Mouse (Mus musculus): ENCODE measurements around the gene Zp2. TPM values are rescaled to one million over a fixed set of nuclear protein-coding genes. Genes with fewer than 3 reads are reported as not detected.

The Zp2 gene
- polyA plus RNA-seq, 1 experiment from 2014 or later = not detected

- Histone ChIP-seq H3K9me3 (ENCODE audit: control insufficient read depth, low read length) (no peaks in the 10 kb centered on the region), H3K4me3 (ENCODE audit: low read length) (no peak overlapping the region), H3K9ac (ENCODE audit: low read depth, low read length) (no peak overlapping the region), H3K4me1 (ENCODE audit: control insufficient read depth, insufficient read depth, low read length) (no peaks in the 10 kb centered on the region), H3K4me2 (replicated peaks; ENCODE audit: low read depth, low read length) (no peak overlapping the region), H3K27me3 (ENCODE audit: control insufficient read depth, insufficient read depth, low read length) (no peaks in the 10 kb centered on the region), H3K36me3 (ENCODE audit: control insufficient read depth, insufficient read depth, low read length) (no peaks in the 10 kb centered on the region), H3K27ac (ENCODE audit: low read depth, low read length) (no peak overlapping the region)
- 37% methylated on average over 2 of the region's 2 CpGs for WGBS
- ATAC-seq (ENCODE audit: low FRiP score, low TSS enrichment) = no peak
Observed at GRCm38 (mm10) chr7:120156841-120157409, 11.8 kb upstream of the Zp2 start.

DNA sequence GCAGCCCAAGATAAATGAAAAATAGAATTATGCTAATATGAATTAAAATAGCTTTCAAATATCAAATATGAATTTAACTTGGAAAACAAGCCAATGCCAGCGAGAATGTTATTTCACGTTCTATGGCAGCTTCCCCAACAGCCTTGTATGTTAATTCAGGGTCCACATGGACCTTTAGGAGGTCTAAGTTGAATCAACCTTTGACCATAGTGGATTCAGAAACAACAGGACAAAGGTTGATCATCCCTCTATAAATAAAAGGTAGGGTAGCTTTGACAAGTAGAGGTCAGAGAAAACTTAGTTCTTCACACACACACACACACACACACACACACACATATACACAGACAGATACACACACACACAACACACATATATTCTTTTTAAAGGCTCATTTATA lies 5.8 kb upstream of the Zp2 start:
- WGBS = 82% methylated on average over 2 of the region's 2 CpGs
- no peaks in the 10 kb centered on the region for H3K36me3 ChIP-seq (ENCODE audit: control insufficient read depth, insufficient read depth, low read length)
- ATAC-seq (ENCODE audit: low FRiP score, low TSS enrichment) = no peak

DNA sequence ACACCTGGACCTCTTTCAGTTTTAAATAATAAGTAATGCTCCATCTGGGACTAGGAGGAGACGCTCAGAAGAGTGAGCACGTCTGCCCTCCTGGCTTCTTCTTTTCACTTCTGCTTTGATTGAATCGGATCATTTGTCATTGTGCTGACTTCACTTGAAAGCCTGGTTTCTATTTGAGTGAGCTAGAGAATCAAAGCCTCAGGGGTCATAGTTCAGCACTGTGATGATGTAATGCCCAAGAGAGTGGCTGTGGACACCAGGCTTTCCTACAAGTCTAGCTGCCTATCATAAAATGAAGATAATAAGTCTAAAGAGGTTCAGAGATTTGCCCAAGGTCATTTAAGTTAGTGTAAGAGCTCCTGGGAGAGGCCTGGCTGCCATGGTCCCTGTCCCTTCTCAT lies 5.2 kb upstream of the Zp2 start:
- Histone ChIP-seq H3K4me2 (replicated peaks; ENCODE audit: low read depth, low read length) (no peak overlapping the region), H3K4me1 (ENCODE audit: control insufficient read depth, insufficient read depth, low read length) (no peaks in the 10 kb centered on the region), H3K27ac (ENCODE audit: low read depth, low read length) (no peak overlapping the region), H3K4me3 (ENCODE audit: low read length) (no peak overlapping the region), H3K36me3 (ENCODE audit: control insufficient read depth, insufficient read depth, low read length) (no peaks in the 10 kb centered on the region), H3K27me3 (ENCODE audit: control insufficient read depth, insufficient read depth, low read length) (no peaks in the 10 kb centered on the region), H3K9ac (ENCODE audit: low read depth, low read length) (no peak overlapping the region), H3K9me3 (ENCODE audit: control insufficient read depth, low read length) (no peaks in the 10 kb centered on the region)
- no peak for ATAC-seq (ENCODE audit: low FRiP score, low TSS enrichment)
- WGBS = 30% methylated on average over 3 of the region's 3 CpGs

More for the DNA sequence above, 5.8 kb upstream of the Zp2 start:
- Histone ChIP-seq H3K4me2 (replicated peaks; ENCODE audit: low read depth, low read length) (no peak overlapping the region), H3K4me3 (ENCODE audit: low read length) (no peak overlapping the region), H3K9me3 (ENCODE audit: control insufficient read depth, low read length) (no peaks in the 10 kb centered on the region), H3K27me3 (ENCODE audit: control insufficient read depth, insufficient read depth, low read length) (no peaks in the 10 kb centered on the region), H3K4me1 (ENCODE audit: control insufficient read depth, insufficient read depth, low read length) (no peaks in the 10 kb centered on the region), H3K27ac (ENCODE audit: low read depth, low read length) (no peak overlapping the region), H3K9ac (ENCODE audit: low read depth, low read length) (no peak overlapping the region)

DNA sequence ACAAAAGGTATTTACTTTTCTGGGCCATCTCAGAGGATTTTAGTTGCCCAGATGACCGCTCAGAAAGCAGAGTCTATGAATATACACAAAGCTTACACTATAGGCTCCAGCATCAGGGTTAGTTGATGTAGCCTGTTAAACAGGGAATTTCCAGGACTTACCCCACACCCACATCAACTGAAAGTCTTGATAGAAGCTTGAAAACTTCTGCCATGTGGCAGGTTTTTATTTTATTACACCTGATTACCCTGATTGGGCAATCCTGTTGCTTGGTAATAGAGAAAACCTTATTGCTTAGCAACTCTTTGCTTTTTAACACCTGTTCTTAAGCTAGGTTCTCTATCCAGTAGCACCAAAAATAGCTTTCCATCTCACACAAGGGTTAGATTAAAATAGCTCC lies 2.3 kb downstream of the Zp2 start:
- Histone ChIP-seq H3K36me3 (ENCODE audit: control insufficient read depth, insufficient read depth, low read length) (no peaks in the 10 kb centered on the region), H3K27ac (ENCODE audit: low read depth, low read length) (no peak overlapping the region), H3K4me1 (ENCODE audit: control insufficient read depth, insufficient read depth, low read length) (no peaks in the 10 kb centered on the region), H3K4me2 (replicated peaks; ENCODE audit: low read depth, low read length) (no peak overlapping the region), H3K27me3 (ENCODE audit: control insufficient read depth, insufficient read depth, low read length) (no peaks in the 10 kb centered on the region), H3K9me3 (ENCODE audit: control insufficient read depth, low read length) (no peaks in the 10 kb centered on the region), H3K4me3 (ENCODE audit: low read length) (no peak overlapping the region), H3K9ac (ENCODE audit: low read depth, low read length) (no peak overlapping the region)
- WGBS = 83% methylated on average over 1 of the region's 1 CpGs
- no peak for ATAC-seq (ENCODE audit: low FRiP score, low TSS enrichment)

GRCm38 (mm10) chr7:120128951-120129350 lies 16.1 kb downstream of the Zp2 start:
- Histone ChIP-seq H3K27ac (ENCODE audit: low read depth, low read length) (no peak overlapping the region), H3K36me3 (ENCODE audit: control insufficient read depth, insufficient read depth, low read length) (no peaks in the 10 kb centered on the region), H3K4me1 (ENCODE audit: control insufficient read depth, insufficient read depth, low read length) (peaks cover 15% of the 10 kb centered on the region), H3K27me3 (ENCODE audit: control insufficient read depth, insufficient read depth, low read length) (no peaks in the 10 kb centered on the region), H3K4me2 (replicated peaks; ENCODE audit: low read depth, low read length) (no peak overlapping the region), H3K4me3 (ENCODE audit: low read length) (no peak overlapping the region), H3K9me3 (ENCODE audit: control insufficient read depth, low read length) (no peaks in the 10 kb centered on the region), H3K9ac (ENCODE audit: low read depth, low read length) (no peak overlapping the region)
- no peak for ATAC-seq (ENCODE audit: low FRiP score, low TSS enrichment)
- 56% methylated on average over 4 of the region's 4 CpGs for WGBS

DNA sequence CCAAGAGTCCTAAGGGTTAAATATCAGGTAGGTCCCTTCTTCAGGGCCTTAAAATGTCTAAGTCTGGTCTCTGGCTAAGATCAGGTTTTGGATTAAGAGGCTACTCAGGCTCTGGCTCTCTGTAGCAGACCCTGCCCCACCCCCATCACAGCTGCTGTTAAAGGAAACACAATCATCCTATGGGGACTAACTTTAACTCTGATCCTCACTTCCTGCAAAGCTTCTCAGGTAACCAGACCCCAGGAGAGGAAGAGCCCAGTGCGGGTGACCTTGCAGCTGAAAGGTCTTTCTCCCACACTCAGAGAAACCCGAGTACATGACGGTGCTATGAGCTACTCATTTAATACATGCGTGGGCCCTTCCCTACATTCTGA lies 17.4 kb downstream of the Zp2 start:
- Histone ChIP-seq H3K4me3 (ENCODE audit: low read length) (no peak overlapping the region), H3K4me2 (replicated peaks; ENCODE audit: low read depth, low read length) (no peak overlapping the region), H3K9ac (ENCODE audit: low read depth, low read length) (no peak overlapping the region), H3K27me3 (ENCODE audit: control insufficient read depth, insufficient read depth, low read length) (no peaks in the 10 kb centered on the region), H3K27ac (ENCODE audit: low read depth, low read length) (peak overlapping the region; percentile 76; the same call in 1 of the 2 replicates), H3K9me3 (ENCODE audit: control insufficient read depth, low read length) (no peaks in the 10 kb centered on the region), H3K4me1 (ENCODE audit: control insufficient read depth, insufficient read depth, low read length) (peaks cover 15% of the 10 kb centered on the region), H3K36me3 (ENCODE audit: control insufficient read depth, insufficient read depth, low read length) (no peaks in the 10 kb centered on the region)
- WGBS = 8% methylated on average over 4 of the region's 4 CpGs
- ATAC-seq (ENCODE audit: low FRiP score, low TSS enrichment) = peak; percentile 81

- Histone ChIP-seq H3K4me3 (ENCODE audit: low read length) (no peak overlapping the region), H3K4me1 (ENCODE audit: control insufficient read depth, insufficient read depth, low read length) (peaks cover 15% of the 10 kb centered on the region), H3K27me3 (ENCODE audit: control insufficient read depth, insufficient read depth, low read length) (no peaks in the 10 kb centered on the region), H3K4me2 (replicated peaks; ENCODE audit: low read depth, low read length) (no peak overlapping the region), H3K9ac (ENCODE audit: low read depth, low read length) (no peak overlapping the region), H3K27ac (ENCODE audit: low read depth, low read length) (peak overlapping the region; percentile 76; the same call in 1 of the 2 replicates), H3K9me3 (ENCODE audit: control insufficient read depth, low read length) (no peaks in the 10 kb centered on the region), H3K36me3 (ENCODE audit: control insufficient read depth, insufficient read depth, low read length) (no peaks in the 10 kb centered on the region)
- WGBS = 10% methylated on average over 5 of the region's 5 CpGs
- ATAC-seq (ENCODE audit: low FRiP score, low TSS enrichment) = peak; percentile 61
Observed at GRCm38 (mm10) chr7:120126976-120127685, 18.0 kb downstream of the Zp2 start.

GRCm38 (mm10) chr7:120124844-120125243 lies 20.2 kb downstream of the Zp2 start:
- H3K9ac ChIP-seq (ENCODE audit: low read depth, low read length) = no peak overlapping the region
- no peaks in the 10 kb centered on the region for H3K9me3 ChIP-seq (ENCODE audit: control insufficient read depth, low read length)
- H3K4me3 ChIP-seq (ENCODE audit: low read length) = no peak overlapping the region
- H3K4me2 ChIP-seq (replicated peaks; ENCODE audit: low read depth, low read length) = no peak overlapping the region
- peaks cover 7% of the 10 kb centered on the region; the same call in 1 of the 2 replicates for H3K36me3 ChIP-seq (ENCODE audit: control insufficient read depth, insufficient read depth, low read length)
- ATAC-seq (ENCODE audit: low FRiP score, low TSS enrichment) = peak; percentile 91
- peak overlapping the region; percentile 47; the same call in 1 of the 2 replicates for H3K27ac ChIP-seq (ENCODE audit: low read depth, low read length)
- H3K4me1 ChIP-seq (ENCODE audit: control insufficient read depth, insufficient read depth, low read length) = peaks cover 15% of the 10 kb centered on the region
- no peaks in the 10 kb centered on the region for H3K27me3 ChIP-seq (ENCODE audit: control insufficient read depth, insufficient read depth, low read length)
- 0% methylated on average over 3 of the region's 3 CpGs for WGBS

DNA sequence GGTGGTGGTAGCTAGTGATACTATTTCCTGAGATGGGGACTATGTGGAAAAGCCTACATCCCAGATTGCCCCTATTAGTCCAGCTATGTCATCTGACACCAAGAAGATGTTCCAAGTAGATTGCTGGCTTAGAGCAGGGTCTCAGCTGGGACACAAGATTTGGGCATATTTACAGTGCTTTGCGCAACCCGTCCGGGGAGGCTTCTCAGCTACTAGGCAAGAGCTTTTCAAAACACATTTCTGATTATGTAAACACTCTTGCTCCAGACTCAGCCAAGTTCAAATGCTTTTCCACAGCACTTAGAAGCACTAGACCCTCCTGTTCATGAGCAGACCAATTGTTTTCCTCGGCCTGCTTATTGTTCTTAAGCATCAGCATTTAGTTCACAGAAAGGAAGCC lies 21.3 kb downstream of the Zp2 start:
- Histone ChIP-seq H3K27ac (ENCODE audit: low read depth, low read length) (no peak overlapping the region), H3K9me3 (ENCODE audit: control insufficient read depth, low read length) (no peaks in the 10 kb centered on the region), H3K36me3 (ENCODE audit: control insufficient read depth, insufficient read depth, low read length) (peaks cover 8% of the 10 kb centered on the region; the same call in 1 of the 2 replicates), H3K4me1 (ENCODE audit: control insufficient read depth, insufficient read depth, low read length) (peaks cover 15% of the 10 kb centered on the region), H3K4me3 (ENCODE audit: low read length) (no peak overlapping the region), H3K9ac (ENCODE audit: low read depth, low read length) (no peak overlapping the region), H3K27me3 (ENCODE audit: control insufficient read depth, insufficient read depth, low read length) (no peaks in the 10 kb centered on the region), H3K4me2 (replicated peaks; ENCODE audit: low read depth, low read length) (no peak overlapping the region)
- WGBS = 82% methylated on average over 4 of the region's 4 CpGs
- ATAC-seq (ENCODE audit: low FRiP score, low TSS enrichment) = no peak

Measured in kidney, embryonic 14.5 days (tissue).